Mouse (Mus musculus): ENCODE data around the gene Slc10a1.

DNA sequence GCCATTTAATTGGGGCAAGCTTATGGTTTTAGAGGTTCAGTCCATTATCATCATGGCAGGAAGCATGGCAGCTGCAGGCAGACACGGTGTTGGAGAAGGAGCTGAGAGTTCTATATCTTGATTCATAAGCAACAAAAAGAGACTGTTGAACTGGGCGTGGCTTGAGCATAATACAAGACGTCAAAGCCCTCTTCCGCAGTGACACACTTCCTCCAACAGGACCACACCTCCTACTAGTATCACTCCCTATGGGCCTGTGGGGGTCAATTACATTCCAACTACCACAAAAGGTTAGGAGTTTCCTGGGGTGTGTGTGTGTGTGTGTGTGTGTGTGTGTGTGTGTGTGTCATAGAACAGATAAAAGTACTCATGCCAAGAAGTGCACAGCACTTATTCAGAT is 32.4 kb upstream of the Slc10a1 start:
- TF ChIP-seq CTCF (IDR thresholded peaks at IDR 0.05; ENCODE audit: control insufficient read depth, insufficient read depth, insufficient read length) (no peak), CEBPB (IDR thresholded peaks at IDR 0.05; ENCODE audit: low read depth) (no peak), USF1 (IDR thresholded peaks at IDR 0.05; ENCODE audit: low read depth) (no peak)
